Mouse (Mus musculus) layer of hippocampus, adult 9-10 months (tissue): ENCODE measurements at regions not wholly inside any gene's neighbourhood (a gene's known extent, or its start where the extent isn't known, plus 50 kb on each side); places are given as distances from the start of the nearest gene placed in this dataset.

Source experiments
- DNase-seq: peaks from one replicate; pipeline ENCODE4 v3.0.0; 2022; ENCODE audit warnings: low spot score

DNA sequence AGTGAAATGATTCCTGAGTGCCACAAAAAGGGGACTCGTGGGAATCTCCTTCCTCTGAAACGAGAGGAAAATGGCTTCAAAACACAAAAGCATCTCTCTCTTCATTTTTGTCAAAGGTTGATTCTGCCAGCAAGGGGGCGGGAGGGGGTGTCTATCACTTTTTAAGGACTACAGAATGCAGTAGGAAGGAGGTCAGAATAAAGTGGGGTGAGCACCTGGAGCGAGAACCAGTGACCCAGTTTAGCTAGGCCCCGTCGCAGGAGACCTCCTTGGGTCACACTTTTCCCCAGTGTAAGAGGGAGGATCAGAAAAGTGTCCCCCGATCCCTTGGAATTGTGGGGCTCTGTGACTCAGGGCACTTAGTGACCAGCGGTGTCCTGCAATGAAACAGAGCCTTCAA, 133.1 kb downstream of the Tgfb2 start:
- DNase-seq: no peak

- DNase-seq: no peak
Observed at GRCm38 (mm10) chr1:186572092-186572491, 133.7 kb downstream of the Tgfb2 start.

- DNase-seq: no peak
Observed at GRCm38 (mm10) chr1:186568496-186568895, 137.3 kb downstream of the Tgfb2 start.

- DNase-seq: no peak
Observed at GRCm38 (mm10) chr1:186568076-186568475, 137.7 kb downstream of the Tgfb2 start.

- no peak for DNase-seq
Observed at GRCm38 (mm10) chr1:186567136-186567826, 138.5 kb downstream of the Tgfb2 start.

DNA sequence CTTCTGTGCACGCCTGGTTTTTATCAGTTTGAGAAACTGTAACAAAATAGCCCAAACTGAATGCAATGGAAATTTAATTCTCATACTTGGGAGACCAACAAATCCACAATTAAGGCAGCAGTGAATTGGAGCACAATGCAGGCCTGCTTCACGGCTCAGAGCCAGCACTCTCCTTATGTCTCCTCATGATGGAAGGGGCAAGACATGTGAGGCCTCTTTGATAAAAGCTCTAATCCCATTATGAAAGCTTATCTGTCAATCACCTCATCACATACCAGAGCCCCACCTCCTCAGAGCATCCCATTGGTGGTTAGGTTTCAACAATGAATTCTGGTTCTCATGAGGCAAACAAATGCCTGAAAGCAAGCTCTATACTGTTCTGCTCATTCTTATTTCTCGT, 143.8 kb downstream of the Tgfb2 start:
- no peak for DNase-seq

DNA sequence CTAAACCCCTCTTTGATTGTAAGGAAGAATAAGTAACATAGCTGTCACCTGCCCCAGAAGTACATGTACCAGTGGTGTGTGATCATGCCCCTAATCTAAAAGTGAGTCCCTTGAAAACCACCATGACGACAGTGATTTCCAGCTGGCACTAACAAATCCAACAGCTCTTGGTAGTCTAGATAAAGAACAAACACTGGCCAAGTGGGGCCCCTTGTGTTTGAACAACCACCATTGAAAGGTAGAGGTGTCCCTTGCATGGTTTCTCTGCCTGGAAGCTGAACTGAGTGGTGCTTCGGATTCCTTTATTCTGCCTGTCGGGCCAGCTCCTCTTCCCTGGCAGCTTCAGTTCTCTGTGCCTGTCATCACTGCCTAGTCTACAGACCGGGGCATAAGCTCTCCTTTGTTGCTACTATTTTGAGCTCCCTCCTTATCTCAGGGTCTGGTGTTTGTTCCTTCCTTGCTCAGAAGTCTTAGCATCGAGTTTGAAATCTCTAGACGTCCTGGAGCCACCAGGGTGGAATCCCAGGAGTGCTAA, 150.3 kb downstream of the Tgfb2 start:
- no peak for DNase-seq

DNA sequence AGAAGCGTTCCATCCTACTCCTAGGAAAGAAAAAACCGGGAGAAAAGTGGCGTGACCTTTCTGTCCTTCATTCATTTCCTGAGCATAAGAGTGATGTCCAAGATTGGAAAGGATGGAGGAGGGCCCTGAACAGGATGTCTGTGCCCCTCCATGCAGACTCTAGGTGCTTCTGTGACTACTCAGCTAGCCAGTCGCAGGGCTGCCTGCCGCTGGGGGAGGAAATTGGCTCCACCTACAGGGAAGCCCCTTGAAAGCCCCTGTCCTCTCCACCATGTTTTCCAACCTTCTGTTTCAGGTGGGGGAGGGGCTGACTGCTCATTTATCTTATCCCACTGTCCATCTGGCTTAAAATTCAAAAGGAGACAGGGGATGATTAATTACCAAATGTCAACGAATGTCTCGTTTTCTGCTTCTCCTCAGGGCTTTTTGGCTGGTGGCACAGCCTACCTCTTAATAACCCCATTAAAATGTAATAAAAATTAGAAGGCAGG, 151.2 kb downstream of the Tgfb2 start:
- DNase-seq: no peak

DNA sequence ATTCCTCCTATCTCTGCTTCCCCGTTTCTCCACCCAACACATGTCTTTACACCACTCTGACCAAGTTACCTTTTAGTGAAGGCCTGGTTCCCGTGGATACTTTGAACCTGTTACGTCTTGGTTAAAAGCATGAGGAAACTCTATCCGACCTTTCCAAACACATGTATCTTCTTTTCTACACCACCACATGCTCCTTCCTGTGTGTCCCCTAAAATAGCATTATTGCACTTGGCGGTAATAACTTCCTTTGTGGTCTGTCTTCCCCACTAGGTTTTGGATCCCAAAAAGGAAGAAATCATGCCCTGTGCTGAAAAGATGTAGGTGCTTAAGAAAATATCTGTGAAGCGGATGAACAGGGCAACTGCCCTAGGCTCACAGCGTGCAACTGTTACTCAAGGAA, 153.1 kb downstream of the Tgfb2 start:
- DNase-seq: no peak

GRCm38 (mm10) chr1:186550265-186550885, 155.4 kb downstream of the Tgfb2 start:
- peak; percentile 26 for DNase-seq

GRCm38 (mm10) chr1:186549207-186549606, 156.6 kb downstream of the Tgfb2 start:
- DNase-seq: no peak

DNA sequence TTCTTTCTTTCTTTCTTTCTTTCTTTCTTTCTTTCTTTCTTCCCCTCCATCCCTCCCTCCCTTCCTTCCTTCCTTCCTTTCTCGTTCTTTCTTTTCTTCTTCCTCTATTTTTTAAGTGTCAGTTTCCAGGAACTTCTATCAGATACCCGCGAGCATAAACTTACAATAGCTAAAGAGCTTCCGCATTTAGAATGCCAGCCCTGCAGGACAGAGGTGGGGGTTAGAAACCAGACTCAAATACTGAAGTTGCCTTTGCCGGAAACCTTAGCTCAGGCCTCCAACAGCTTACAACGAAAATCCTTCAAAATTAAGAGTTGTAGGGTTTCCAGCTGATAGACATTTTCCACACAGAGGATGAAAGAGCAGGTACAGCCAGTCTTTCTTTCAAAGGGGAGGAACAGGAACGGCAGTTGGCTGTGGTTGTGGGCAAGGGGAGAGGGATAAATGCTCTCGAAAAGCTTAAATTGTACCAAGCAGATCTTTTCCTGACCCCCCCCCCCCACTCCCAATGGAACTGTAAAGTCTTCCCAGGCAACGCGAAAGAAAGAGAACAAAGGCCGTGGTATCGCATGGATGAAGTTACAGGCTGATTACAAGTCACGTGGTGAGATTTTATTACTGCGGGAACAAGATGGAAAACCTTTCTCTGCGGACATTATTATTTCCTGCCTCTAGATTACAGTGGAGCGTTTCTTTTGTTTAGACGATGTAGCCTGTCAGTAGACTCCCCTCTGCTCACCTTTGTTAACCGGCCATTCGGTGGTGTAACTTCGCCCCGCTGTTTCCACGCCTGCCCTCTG, 159.2 kb downstream of the Tgfb2 start:
- DNase-seq: no peak

GRCm38 (mm10) chr1:186540070-186540469, 165.7 kb downstream of the Tgfb2 start:
- DNase-seq: no peak

DNA sequence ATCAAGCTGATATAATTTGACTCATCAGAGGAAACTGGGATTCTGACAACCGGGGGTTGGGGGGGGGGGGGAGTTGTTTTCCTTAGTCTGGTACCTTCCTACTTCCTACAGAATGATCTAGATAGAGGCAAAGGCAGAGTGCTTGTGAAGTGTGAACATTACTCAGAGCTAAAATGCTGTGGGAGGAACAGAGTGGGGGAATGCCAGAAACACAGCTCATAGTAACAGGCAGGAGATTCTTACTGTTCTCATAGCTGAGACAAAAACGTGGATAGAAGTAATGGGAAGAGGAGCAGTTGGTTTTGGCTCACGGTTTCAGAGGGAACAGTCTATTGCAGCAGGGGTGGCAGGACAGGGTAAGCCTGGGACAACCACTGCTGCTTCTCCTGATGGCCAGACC, 167.6 kb downstream of the Tgfb2 start:
- DNase-seq: no peak

GRCm38 (mm10) chr1:186515976-186516375, 189.8 kb downstream of the Tgfb2 start:
- no peak for DNase-seq

- no peak for DNase-seq
Observed at GRCm38 (mm10) chr1:186515071-186515470, 190.7 kb downstream of the Tgfb2 start.

- no peak for DNase-seq
Observed at GRCm38 (mm10) chr1:186513861-186514260, 191.9 kb downstream of the Tgfb2 start.

DNA sequence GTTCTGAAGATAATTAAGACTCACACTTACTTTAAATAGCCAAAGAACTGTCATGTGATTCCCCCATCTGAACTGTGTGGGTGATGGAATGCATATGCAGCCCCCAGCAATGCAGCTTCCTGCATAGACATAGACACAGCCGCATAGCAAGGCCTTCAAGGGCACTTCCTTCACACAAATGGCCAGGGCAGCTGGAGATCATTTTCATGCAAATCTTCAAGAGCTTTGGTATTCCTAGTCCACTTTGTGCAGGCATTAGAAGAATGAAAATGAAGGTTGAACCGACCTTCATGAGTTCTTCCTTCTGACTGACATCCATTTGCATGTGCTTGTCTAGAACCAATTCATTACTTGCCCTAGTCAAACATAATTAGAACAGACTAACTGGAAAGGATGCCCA, 195.3 kb downstream of the Tgfb2 start:
- no peak for DNase-seq

GRCm38 (mm10) chr1:186508358-186508757, 197.4 kb downstream of the Tgfb2 start:
- no peak for DNase-seq

- DNase-seq: no peak
Observed at GRCm38 (mm10) chr1:186507956-186508355, 197.8 kb downstream of the Tgfb2 start.

DNA sequence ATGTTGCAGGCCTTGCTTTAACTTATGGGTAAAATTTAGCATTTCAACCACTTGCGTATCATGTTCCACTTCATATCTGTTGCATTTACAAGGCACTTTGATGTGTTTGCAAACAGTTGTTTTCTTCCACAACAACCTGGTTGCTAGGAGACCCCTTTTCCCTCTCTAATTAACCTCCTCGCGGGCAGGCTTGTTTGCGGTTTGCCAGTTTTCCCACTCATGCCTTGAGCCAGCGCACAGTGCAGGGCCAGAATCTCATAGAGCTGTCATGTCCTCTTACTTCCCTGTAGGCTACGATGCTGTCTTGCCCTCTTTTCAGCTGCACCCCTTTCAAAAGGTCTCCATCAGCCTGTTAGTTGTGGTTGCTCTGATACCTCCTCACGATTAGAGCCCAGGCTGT, 199.3 kb downstream of the Tgfb2 start:
- no peak for DNase-seq

GRCm38 (mm10) chr1:186505912-186506311, 199.9 kb downstream of the Tgfb2 start:
- DNase-seq: no peak
